Comparison of ENCODE assay signal across 8 mouse cellular contexts in the genomic region with DNA sequence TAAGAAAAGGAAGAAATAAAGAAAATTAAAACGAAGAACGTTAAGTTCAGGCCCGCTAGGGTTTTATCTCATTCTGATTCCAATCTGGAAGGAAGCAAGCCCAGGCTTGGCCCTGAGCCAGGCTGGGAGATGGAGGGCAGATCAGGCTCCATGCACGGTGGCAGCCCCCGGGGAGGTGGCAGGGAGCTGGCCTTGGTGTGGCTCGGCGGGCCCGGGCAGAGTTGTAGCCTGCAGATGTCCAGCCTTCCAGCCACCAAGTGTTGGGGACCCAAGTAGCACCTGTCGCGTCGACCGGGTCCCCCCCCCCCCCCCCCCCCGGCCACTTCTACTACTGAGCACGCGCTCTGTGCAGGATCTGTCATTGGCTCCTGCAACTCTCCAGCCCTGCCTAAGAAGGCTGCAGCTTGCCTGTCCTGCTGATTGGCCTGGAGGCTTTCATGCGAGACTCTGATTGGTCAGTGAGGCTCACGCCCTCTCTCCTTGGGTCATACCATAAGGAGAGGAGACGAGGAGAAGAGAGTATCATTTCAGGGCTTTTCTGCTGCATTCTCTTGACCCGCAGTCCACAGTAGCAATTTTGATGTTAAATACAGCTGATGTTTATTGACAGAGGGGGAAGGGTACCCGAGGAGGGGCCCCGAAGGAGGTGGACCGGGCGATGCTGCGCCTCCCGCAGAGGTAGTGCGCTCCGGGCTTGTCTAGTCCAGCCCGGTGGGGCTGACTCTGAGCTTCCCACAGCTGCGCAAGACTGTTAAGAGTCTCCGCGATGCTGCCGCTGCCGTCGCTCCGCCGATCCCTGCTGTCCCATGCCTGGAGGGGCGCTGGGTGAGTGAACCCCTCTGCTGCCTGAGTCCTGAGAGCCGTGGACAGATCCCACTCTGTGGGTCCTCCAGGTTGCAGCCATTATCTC. TPM values are rescaled to one million over a fixed set of nuclear protein-coding genes. Genes with fewer than 3 reads are reported as not detected.
DNase-seq lines count a peak whose midpoint lies in the region; ATAC-seq and TF ChIP-seq lines count a peak whose summit lies in the region.

A gene (plus strand): TSS at position 494 of the 910 bp plus-strand sequence.

- CTCF ChIA-PET in Patski (lab: Charles Lee) = interaction anchor here (1.5 to 3.2 kb wide), 3 partner anchors 10 to 15 kb away, joined by 4 to 18 read pairs (median 5); no protein-coding TSS in a partner anchor

- H3K4me2 ChIP-seq in hindbrain, embryonic 13.5 days = peak within 1 kb of the TSS; percentile 87

- peak within 1 kb of the TSS; percentile 93 for H3K27ac ChIP-seq in hindbrain, embryonic 13.5 days

- peak within 1 kb of the TSS; percentile 86 for H3K4me3 ChIP-seq in hindbrain, embryonic 13.5 days

- in situ Hi-C loops in Patski (cut with MboI; ENCODE audit: low pct_unique_long_range_greater_than_20kb) = no loop called here

- H3K9ac ChIP-seq in hindbrain, embryonic 13.5 days = peak within 1 kb of the TSS; percentile 87

- no peak for TF ChIP-seq CTCF in Patski (IDR thresholded peaks at IDR 0.05)

- H3K27me3 ChIP-seq in Patski = no peaks in the 10 kb centered on the region
- H3K27me3 ChIP-seq in hindbrain, embryonic 13.5 days = no peaks in the 10 kb centered on the region

- H3K36me3 ChIP-seq in hindbrain, embryonic 13.5 days = no peaks in the 10 kb centered on the region

- WGBS in hindbrain, embryonic 13.5 days = under 1% methylated on average over 32 of the region's 38 CpGs

- peak; percentile 97 for ATAC-seq in Patski
- ATAC-seq in hindbrain, embryonic 13.5 days (ENCODE audit: low FRiP score) = peak; percentile 100

- peaks cover 28% of the 10 kb centered on the region for H3K4me1 ChIP-seq in hindbrain, embryonic 13.5 days (replicated peaks)

- peak; percentile 86 for DNase-seq in Patski (ENCODE audit: low read depth, low spot score)
- peak; percentile 89 to 93 for DNase-seq in cerebellum, postnatal 14 days
- DNase-seq in frontal cortex, postnatal 14 days (ENCODE audit: low spot score in 2 of 2) = peak; percentile 88 to 94
- peak; percentile 76 to 79 for DNase-seq in layer of hippocampus, postnatal 25 days (ENCODE audit: extremely low spot score in 1 of 2, low spot score in 1 of 2)
- peak; percentile 97 for DNase-seq in lung, postnatal 25 days (ENCODE audit: low spot score)
- peak; percentile 94 for DNase-seq in retina, embryonic 14.5 days (ENCODE audit: low spot score)
- DNase-seq in thymus, postnatal 4 days = peak; percentile 85

- POLR2A ChIA-PET in Patski (lab: Charles Lee) = interaction anchor here (1.0 to 1.4 kb wide), 3 partner anchors 11 to 20 kb away, joined by 3 to 6 read pairs (median 5); a partner anchor contains a TSS

- no peaks in the 10 kb centered on the region for H3K9me3 ChIP-seq in hindbrain, embryonic 13.5 days

RNA-seq across cellular contexts. Expression of the gene that starts here (rescaled TPM):
- polyA plus RNA-seq in Patski (2021) = 34.4 TPM
- 21.8 and 22.2 TPM in 2 replicates for polyA plus RNA-seq in hindbrain, embryonic 13.5 days (2015; fragmentation: Nextera tagmentation; extraction: Ambion mirVana)
- total RNA-seq in layer of hippocampus, postnatal 25 days (2021) = 10 to 100 TPM; 18.0 to 20.2 TPM

Comparison
In these comparisons a context has a peak if more than half of its experiments do, and no peak if none do; other contexts are left out.
1. Peak in every context shown above with its lines: DNase-seq, ATAC-seq, H3K4me3 ChIP-seq and H3K27ac ChIP-seq.